Mouse (Mus musculus) forebrain, embryonic 16.5 days (tissue): Measurements from ENCODE around the gene Ccl5. TPM values are rescaled to one million over a fixed set of nuclear protein-coding genes. Genes with fewer than 3 reads are reported as not detected.
A peak's percentile ranks its signal among the peaks of the same experiment; 100 is the strongest.
"Not testable (repeated sequence)": the region's sequence is repeated elsewhere in the genome, so short reads cannot be mapped to it uniquely, and the experiment has no call there.

Experiments used
- ATAC-seq: fragments of 200-750 bp; cut with Nextera tagmentation; 2 replicates; pipeline ENCODE4 v1.8.0; 2017; ENCODE audit warnings: mild to moderate bottlenecking, moderate library complexity
- H3K27ac ChIP-seq: fragments of 300-500 bp; sonication (generic); 2 replicates; pipeline ENCODE4 v1.5.1; 2014; ENCODE audit warnings: low read length, control low read depth
- H3K27me3 ChIP-seq: fragments of 300-500 bp; sonication (generic); replicated peaks from 2 replicates; pipeline ENCODE4 v1.6.1; 2014; ENCODE audit warnings: low read length; ENCODE audit not compliant: control insufficient read depth, insufficient read depth
- H3K36me3 ChIP-seq: fragments of 300-500 bp; sonication (generic); 2 replicates; pipeline ENCODE4 v1.6.1; 2014; ENCODE audit not compliant: control insufficient read depth, insufficient read depth
- H3K4me1 ChIP-seq: fragments of 300-500 bp; sonication (generic); replicated peaks from 2 replicates; pipeline ENCODE4 v1.6.1; 2014; ENCODE audit warnings: low read length; ENCODE audit not compliant: control insufficient read depth, insufficient read depth
- H3K4me2 ChIP-seq: fragments of 300-500 bp; sonication (generic); 2 replicates; pipeline ENCODE4 v1.6.1; 2014; ENCODE audit warnings: mild to moderate bottlenecking, low read length, control low read depth
- H3K4me3 ChIP-seq: fragments of 300-500 bp; sonication (generic); replicated peaks from 2 replicates; pipeline ENCODE4 v1.5.1; 2014; ENCODE audit warnings: mild to moderate bottlenecking, low read length, control low read depth
- H3K9ac ChIP-seq: fragments of 300-500 bp; sonication (generic); replicated peaks from 2 replicates; pipeline ENCODE4 v1.6.1; 2014; ENCODE audit warnings: low read depth, low read length, control low read depth
- H3K9me3 ChIP-seq: fragments of 300-500 bp; sonication (generic); 2 replicates; pipeline ENCODE4 v1.6.1; 2016; ENCODE audit warnings: low read length; ENCODE audit not compliant: control insufficient read depth
- WGBS: fragments of 180-500 bp; shearing (Covaris S2); extraction: QIAGEN DNeasy Blood & Tissue Kit; methylation state at CpG from one replicate; pipeline ENCODE4 v1.1.7; 2014; 5-methylcytosine and 5-hydroxymethylcytosine counted together
- polyA plus RNA-seq: library from polyadenylated mRNA; unstranded; fragments of >200 nt; fragmentation: Nextera tagmentation; extraction: Ambion mirVana; gene quantifications from 2 replicates; pipeline ENCODE4 v1.2.1, GENCODE M21; 2015

Ccl5 gene
- polyA plus RNA-seq, 1 experiment from 2014 or later: 0.60 TPM

GRCm38 (mm10) chr11:83551037-83551436 lies 20.7 kb upstream of the Ccl5 start:
- H3K4me2 ChIP-seq, H3K4me1 ChIP-seq, H3K36me3 ChIP-seq, H3K27ac ChIP-seq, ATAC-seq, H3K4me3 ChIP-seq, H3K9ac ChIP-seq, H3K27me3 ChIP-seq, H3K9me3 ChIP-seq: not testable (repeated sequence)
- WGBS: 89% methylated on average over 7 of the region's 7 CpGs

GRCm38 (mm10) chr11:83550186-83550632 lies 19.9 kb upstream of the Ccl5 start:
- WGBS: 84% methylated on average over 5 of the region's 5 CpGs
- ATAC-seq: no peak

GRCm38 (mm10) chr11:83544214-83544613 lies 13.9 kb upstream of the Ccl5 start:
- H3K27me3 ChIP-seq: no peaks in the 10 kb centered on the region
- WGBS: 71% methylated on average over 3 of the region's 3 CpGs
- ATAC-seq: no peak

More at GRCm38 (mm10) chr11:83550186-83550632, 19.9 kb upstream of the Ccl5 start:
- Histone ChIP-seq H3K4me2 (no peak overlapping the region), H3K4me3 (no peak overlapping the region), H3K9me3 (no peaks in the 10 kb centered on the region), H3K27me3 (no peaks in the 10 kb centered on the region), H3K36me3 (no peaks in the 10 kb centered on the region), H3K4me1 (no peaks in the 10 kb centered on the region), H3K9ac (no peak overlapping the region), H3K27ac (no peak overlapping the region)

GRCm38 (mm10) chr11:83541415-83541814 lies 11.1 kb upstream of the Ccl5 start:
- H3K4me1 ChIP-seq: no peaks in the 10 kb centered on the region
- H3K27me3 ChIP-seq: no peaks in the 10 kb centered on the region
- no peak overlapping the region for H3K27ac ChIP-seq
- no peak overlapping the region for H3K9ac ChIP-seq
- ATAC-seq: no peak
- no peaks in the 10 kb centered on the region for H3K9me3 ChIP-seq
- 84% methylated on average over 3 of the region's 3 CpGs for WGBS
- no peaks in the 10 kb centered on the region for H3K36me3 ChIP-seq
- H3K4me2 ChIP-seq: no peak overlapping the region
- no peak overlapping the region for H3K4me3 ChIP-seq

More at GRCm38 (mm10) chr11:83544214-83544613, 13.9 kb upstream of the Ccl5 start:
- Histone ChIP-seq H3K9me3 (no peaks in the 10 kb centered on the region), H3K9ac (no peak overlapping the region), H3K4me3 (no peak overlapping the region), H3K4me2 (no peak overlapping the region), H3K36me3 (no peaks in the 10 kb centered on the region), H3K4me1 (no peaks in the 10 kb centered on the region), H3K27ac (no peak overlapping the region)

GRCm38 (mm10) chr11:83540931-83541330 lies 10.6 kb upstream of the Ccl5 start:
- no peak overlapping the region for H3K4me3 ChIP-seq
- no peaks in the 10 kb centered on the region for H3K27me3 ChIP-seq
- H3K9ac ChIP-seq: no peak overlapping the region
- WGBS: 90% methylated on average over 2 of the region's 2 CpGs
- H3K27ac ChIP-seq: no peak overlapping the region
- no peaks in the 10 kb centered on the region for H3K36me3 ChIP-seq
- no peaks in the 10 kb centered on the region for H3K9me3 ChIP-seq
- no peaks in the 10 kb centered on the region for H3K4me1 ChIP-seq
- no peak for ATAC-seq
- H3K4me2 ChIP-seq: no peak overlapping the region

GRCm38 (mm10) chr11:83538705-83539314 lies 8.5 kb upstream of the Ccl5 start:
- Histone ChIP-seq H3K36me3 (no peaks in the 10 kb centered on the region), H3K27ac (no peak overlapping the region), H3K4me2 (no peak overlapping the region), H3K9ac (no peak overlapping the region), H3K27me3 (no peaks in the 10 kb centered on the region), H3K4me3 (no peak overlapping the region), H3K9me3 (no peaks in the 10 kb centered on the region), H3K4me1 (peaks cover 10% of the 10 kb centered on the region)
- WGBS: 84% methylated on average over 3 of the region's 3 CpGs
- ATAC-seq: no peak

- no peaks in the 10 kb centered on the region for H3K27me3 ChIP-seq
- H3K36me3 ChIP-seq: no peaks in the 10 kb centered on the region
- no peaks in the 10 kb centered on the region for H3K9me3 ChIP-seq
- H3K4me2 ChIP-seq: no peak overlapping the region
- no peak for ATAC-seq
- WGBS: 85% methylated on average over 3 of the region's 3 CpGs
- no peak overlapping the region for H3K9ac ChIP-seq
- H3K27ac ChIP-seq: no peak overlapping the region
- H3K4me1 ChIP-seq: peaks cover 10% of the 10 kb centered on the region
- H3K4me3 ChIP-seq: no peak overlapping the region
Observed at GRCm38 (mm10) chr11:83536831-83537230, 6.5 kb upstream of the Ccl5 start.

- Histone ChIP-seq H3K27ac (no peak overlapping the region), H3K4me3 (no peak overlapping the region)
Observed at GRCm38 (mm10) chr11:83534609-83535423, 4.5 kb upstream of the Ccl5 start.

GRCm38 (mm10) chr11:83534143-83534542 lies 3.8 kb upstream of the Ccl5 start:
- no peak overlapping the region for H3K27ac ChIP-seq
- no peak for ATAC-seq
- 80% methylated on average over 8 of the region's 8 CpGs for WGBS
- H3K9ac ChIP-seq: no peak overlapping the region
- no peaks in the 10 kb centered on the region for H3K27me3 ChIP-seq
- peak overlapping the region; percentile 27 for H3K4me2 ChIP-seq
- H3K9me3 ChIP-seq: no peaks in the 10 kb centered on the region
- H3K36me3 ChIP-seq: no peaks in the 10 kb centered on the region
- H3K4me1 ChIP-seq: peaks cover 10% of the 10 kb centered on the region
- no peak overlapping the region for H3K4me3 ChIP-seq

More at GRCm38 (mm10) chr11:83534609-83535423, 4.5 kb upstream of the Ccl5 start:
- Histone ChIP-seq H3K27me3 (no peaks in the 10 kb centered on the region), H3K9ac (no peak overlapping the region), H3K36me3 (no peaks in the 10 kb centered on the region), H3K4me1 (peaks cover 10% of the 10 kb centered on the region), H3K4me2 (peak overlapping the region; percentile 27), H3K9me3 (no peaks in the 10 kb centered on the region)
- peak; percentile 55 for ATAC-seq
- 46% methylated on average over 13 of the region's 13 CpGs for WGBS
